Mouse (Mus musculus): Measurements from ENCODE around the gene Slc22a12.

The Slc22a12 gene

GRCm38 (mm10) chr19:6541521-6541920 is 1.3 kb downstream of the Slc22a12 start:
- no peak for DNase-seq (ENCODE audit: low spot score in 2 of 2)

- peak in 1 of 2 experiments; percentile 16 for DNase-seq (ENCODE audit: low spot score in 2 of 2)
Observed at GRCm38 (mm10) chr19:6540191-6540590, 2.6 kb downstream of the Slc22a12 start.

DNA sequence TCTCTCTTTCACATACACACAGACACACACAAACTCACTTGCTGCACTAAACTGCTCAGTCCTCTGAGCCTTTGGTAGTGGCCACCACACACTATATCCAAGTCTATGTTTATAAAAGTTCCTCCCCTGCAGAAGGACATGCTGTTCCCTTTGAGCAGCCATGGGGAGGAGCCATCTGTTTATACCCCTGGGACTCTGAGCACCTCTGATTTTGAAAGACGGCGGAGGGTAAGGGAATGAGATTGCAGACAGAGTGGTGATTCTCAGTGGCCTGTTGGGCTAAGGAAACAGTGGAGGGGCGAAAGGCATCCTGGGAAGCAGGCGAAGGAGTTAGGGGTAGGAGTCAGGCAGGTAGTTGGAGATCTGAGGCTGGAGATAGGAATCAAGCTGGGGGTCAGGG is 3.2 kb downstream of the Slc22a12 start:
- DNase-seq (ENCODE audit: low spot score in 2 of 2), result no peak

- no peak for DNase-seq (ENCODE audit: low spot score in 2 of 2)
Observed at GRCm38 (mm10) chr19:6538546-6538945, 4.3 kb downstream of the Slc22a12 start.

DNA sequence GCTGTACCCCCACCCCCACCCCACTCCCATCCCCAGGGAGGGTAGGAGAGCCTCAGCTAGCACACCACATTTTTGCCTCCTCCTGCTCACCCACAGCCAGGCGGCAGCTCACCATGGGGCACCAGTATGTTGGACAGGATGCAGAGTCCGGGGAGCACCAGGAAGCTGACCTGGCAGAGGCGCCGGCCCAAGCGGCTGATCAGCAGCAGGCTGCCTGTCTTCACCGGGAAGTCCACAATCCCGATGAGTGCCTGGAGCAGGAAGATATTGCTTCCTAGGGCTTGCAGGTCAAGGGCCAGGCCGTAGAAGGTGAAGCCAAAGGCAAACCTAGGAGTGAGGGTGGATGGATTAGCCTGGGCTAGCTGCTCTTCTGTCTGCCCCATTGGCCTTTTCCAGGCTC is 5.3 kb downstream of the Slc22a12 start:
- no peak for DNase-seq (ENCODE audit: low spot score in 2 of 2)

- no peak for DNase-seq (ENCODE audit: low spot score in 2 of 2)
Observed at GRCm38 (mm10) chr19:6536696-6537095, 6.1 kb downstream of the Slc22a12 start.

GRCm38 (mm10) chr19:6536201-6536600 is 6.6 kb downstream of the Slc22a12 start:
- DNase-seq (ENCODE audit: low spot score in 2 of 2), result no peak

- DNase-seq (ENCODE audit: low spot score in 2 of 2), result no peak
Observed at GRCm38 (mm10) chr19:6534118-6534415, 8.8 kb downstream of the Slc22a12 start.

- no peak for DNase-seq (ENCODE audit: low spot score in 2 of 2)
Observed at GRCm38 (mm10) chr19:6533290-6534117, 9.3 kb downstream of the Slc22a12 start.

DNA sequence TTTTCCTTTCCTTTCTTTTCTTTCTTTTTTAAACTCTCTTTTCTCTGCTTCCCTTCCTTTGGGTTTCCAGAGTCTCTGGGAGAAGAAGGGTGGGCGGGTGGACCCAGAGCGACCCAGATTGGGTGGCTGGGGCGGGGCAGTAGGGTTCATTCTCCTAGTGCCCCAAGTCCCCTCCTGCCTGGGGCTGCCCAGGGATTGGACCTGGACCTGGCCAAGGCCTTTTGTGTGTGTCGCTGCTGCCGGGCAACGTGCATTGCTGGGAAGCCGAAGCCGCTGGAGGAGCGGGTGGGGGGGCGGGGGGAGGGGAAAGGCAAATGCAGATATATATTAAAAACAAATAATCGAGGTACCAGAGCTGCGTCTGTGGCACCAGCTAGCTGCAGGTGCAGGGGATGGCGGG is 10.2 kb downstream of the Slc22a12 start:
- DNase-seq (ENCODE audit: low spot score in 2 of 2), result no peak

GRCm38 (mm10) chr19:6531832-6532471 is 10.9 kb downstream of the Slc22a12 start:
- DNase-seq (ENCODE audit: low spot score in 2 of 2), result peak in 1 of 2 experiments; percentile 11

DNA sequence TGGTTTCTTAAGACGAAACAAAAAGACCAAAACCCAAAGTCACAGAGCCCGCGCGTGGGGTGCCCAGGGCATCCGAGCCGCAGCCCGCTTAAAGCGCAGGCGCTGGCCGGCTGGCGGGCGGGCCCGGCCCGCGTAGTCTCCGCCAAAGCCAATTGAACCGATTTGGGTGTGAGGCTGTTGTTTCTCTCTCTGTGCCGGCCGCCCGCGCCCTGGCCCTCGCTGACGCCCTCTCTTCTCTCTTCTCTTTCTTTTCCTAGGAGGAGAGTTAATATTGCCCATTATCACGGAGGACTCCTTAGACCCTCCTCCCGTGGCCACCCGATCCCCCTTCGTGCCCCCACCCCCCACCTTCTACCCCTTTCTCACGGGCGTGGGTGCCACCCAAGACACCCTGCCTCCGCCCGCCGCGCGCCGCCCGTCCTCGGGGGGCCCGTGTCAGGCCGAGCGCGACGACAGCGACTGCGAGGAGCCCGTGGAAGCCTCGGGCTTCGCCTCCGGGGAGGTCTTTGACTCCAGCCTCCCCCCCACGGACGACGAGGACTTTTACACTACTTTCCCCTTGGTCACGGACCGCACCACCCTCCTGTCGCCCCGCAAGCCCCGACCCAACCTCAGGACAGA is 11.7 kb downstream of the Slc22a12 start:
- DNase-seq (ENCODE audit: low spot score in 2 of 2), result peak in 1 of 2 experiments; percentile 33

- DNase-seq (ENCODE audit: low spot score in 2 of 2), result no peak
Observed at GRCm38 (mm10) chr19:6530359-6530758, 12.5 kb downstream of the Slc22a12 start.

DNA sequence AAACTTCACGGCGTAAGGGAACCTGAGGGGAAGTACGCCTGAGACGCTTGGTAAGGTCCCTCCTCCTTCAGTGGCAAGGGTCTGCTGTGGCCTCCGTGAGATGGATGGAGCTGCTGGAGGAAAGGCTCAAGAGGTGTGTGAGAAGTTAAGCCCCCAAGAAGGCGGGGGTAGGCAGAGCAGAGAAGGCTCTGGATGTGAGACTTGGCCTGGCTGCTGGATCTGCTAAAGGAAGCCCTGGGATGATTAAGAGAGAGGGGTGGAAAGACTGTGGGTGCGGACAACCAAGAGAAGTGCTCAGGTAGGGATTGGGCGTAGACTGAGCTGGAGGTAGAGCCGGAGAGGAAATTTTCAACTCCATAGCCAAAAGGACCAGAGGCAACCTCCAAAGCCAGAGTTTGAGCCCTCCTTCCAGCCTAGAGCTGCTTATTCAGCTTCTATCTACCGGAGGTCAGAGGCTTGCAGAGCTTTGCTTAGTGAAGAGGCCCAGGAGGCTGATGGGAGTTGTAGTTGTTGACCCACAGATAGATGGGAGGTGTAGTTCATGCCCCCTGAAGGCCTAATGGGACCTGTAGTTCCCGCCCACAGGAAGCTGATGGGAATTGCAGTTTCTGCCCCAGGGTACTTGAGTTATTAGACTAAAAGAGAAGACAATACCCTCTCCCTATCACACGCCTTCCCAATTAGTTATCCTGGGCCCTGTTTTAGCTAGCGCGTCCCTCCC is 13.4 kb downstream of the Slc22a12 start:
- DNase-seq (ENCODE audit: low spot score in 2 of 2), result no peak

DNA sequence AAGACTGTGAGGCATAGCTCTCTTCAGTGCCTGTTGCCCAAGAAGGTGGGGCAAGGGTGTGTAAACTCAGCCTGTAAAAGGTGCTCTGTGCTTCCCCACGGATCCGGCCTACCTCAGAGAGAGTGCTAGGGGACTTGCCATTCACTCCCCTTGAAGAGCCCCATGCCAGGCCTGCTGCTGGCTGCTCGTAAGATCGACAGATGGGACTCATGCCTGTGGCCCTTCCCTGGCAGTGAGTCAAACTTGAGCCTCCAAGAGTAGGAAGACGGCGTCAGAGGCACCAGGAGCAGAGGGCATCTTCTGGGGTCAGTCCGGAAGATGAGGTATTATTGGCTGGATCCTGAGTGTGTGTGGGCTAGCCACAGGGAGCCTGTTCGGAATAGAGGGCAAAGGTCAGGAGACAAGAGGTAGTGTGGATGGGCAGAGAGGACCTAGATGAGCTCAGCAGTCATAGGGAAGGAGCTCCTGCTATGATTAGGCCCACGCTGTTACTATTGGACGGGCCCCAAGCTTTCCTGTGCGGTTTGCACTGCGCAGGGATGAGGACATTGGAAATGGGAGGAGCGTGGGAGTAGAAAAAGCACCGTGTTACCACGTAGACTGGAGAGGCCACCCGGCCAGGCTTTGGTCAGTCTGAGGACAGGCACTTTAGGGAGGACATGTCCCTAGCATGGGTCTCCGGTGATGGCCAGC is 14.8 kb downstream of the Slc22a12 start:
- DNase-seq (ENCODE audit: low spot score in 2 of 2), result no peak

DNA sequence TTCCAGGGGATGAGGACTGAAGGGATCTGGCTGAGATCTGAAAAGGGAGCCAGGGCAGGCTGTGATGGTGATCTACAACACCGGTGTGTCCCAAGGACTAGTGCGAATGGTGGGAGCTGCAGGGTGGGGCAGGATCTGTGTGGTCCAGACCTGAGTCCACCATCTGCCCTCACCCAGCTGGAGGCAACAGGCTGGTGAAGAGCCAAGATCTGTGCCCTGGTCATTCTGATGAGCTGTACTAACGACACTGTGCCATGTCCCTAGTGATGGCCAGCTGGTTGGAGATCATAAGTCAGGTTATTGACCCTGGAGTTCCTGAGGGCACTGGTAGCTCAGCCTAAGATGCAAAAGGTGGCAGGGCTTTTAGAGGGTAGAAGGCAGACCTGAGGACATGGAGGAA is 15.4 kb downstream of the Slc22a12 start:
- no peak for DNase-seq (ENCODE audit: low spot score in 2 of 2)

DNA sequence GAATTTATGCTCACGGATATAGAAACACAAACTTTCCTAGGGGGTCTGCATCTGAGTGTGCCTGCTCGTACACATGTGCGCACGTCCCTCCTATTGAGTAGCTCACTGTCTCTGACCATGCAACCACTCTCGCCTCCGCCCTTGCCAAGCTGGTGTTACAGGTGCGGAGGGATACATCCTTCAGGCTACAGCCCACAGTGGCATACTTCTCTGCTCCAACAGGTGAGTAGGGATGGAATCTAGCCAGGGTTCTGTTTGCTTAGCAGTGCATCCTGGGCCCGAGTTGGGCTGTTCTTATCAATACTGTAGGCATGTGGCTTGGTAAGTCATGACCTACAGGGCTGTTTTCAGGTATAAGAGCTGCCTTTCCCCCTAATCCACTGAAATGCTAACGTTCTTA is 16.8 kb downstream of the Slc22a12 start:
- DNase-seq (ENCODE audit: low spot score in 2 of 2), result no peak

DNA sequence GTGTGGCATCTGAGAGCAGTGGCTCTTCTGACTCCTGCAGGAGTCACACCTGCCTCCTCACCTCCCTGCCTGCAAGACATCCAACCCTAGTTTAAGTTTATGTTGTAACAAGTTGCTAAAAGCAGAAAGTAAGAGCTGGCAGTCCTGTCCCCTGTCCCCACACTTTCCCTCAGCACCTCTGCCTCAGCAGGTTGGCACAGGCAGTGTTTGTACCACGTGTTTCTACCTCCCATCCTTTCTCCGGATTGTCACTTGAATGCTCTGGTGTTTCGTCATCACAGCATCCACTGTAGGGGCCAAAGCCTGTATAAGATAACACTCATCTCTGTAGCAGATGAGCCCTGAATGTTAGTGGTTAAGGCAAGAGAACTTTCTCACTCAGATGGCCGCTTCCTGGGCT is 17.8 kb downstream of the Slc22a12 start:
- DNase-seq (ENCODE audit: low spot score in 2 of 2), result no peak

DNA sequence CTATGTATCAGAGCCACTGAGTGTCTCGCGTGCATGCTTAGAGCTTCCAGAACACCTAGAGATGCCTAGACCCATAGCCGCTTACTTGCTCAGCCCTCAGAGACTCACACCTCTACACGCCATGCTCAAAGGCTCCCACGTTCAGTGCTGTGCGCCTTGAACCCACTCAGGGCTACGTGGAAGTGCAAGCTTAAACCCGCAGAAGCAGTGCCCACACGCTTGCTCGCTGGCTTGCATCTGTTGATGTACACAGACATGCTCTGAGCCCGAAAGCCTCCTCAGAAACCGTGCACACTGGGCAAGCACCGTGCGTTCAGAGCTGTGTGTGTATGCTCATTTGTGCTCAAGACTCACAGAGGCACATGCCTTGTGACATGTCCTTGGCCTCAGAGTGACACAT is 20.5 kb downstream of the Slc22a12 start:
- DNase-seq (ENCODE audit: low spot score in 2 of 2), result no peak

GRCm38 (mm10) chr19:6521630-6522029 is 21.2 kb downstream of the Slc22a12 start:
- no peak for DNase-seq (ENCODE audit: low spot score in 2 of 2)

- no peak for DNase-seq (ENCODE audit: low spot score in 2 of 2)
Observed at GRCm38 (mm10) chr19:6519483-6519882, 23.3 kb downstream of the Slc22a12 start.

GRCm38 (mm10) chr19:6518601-6519000 is 24.2 kb downstream of the Slc22a12 start:
- DNase-seq (ENCODE audit: low spot score in 2 of 2), result no peak

Measured in spleen, postnatal 10 days (tissue).